Mouse (Mus musculus): Measurements from ENCODE around the gene Elac2.

GRCm38 (mm10) chr11:65040556-65040955 lies 61.7 kb downstream of the Elac2 start:
- TF ChIP-seq CTCF (conservative IDR thresholded peaks at IDR 0.05; ENCODE audit: insufficient read depth, insufficient read length, low read depth, low read length), result no peak
- TF ChIP-seq POLR2A (IDR thresholded peaks at IDR 0.05; ENCODE audit: low read depth, low read length), result no peak
